Mouse (Mus musculus) heart, embryonic 14.5 days (tissue): Measurements from ENCODE around the gene Atp2b4. TPM values are rescaled to one million over a fixed set of nuclear protein-coding genes. Genes with fewer than 3 reads are reported as not detected.

ENCODE experiments used
- ATAC-seq: fragments of 200-750 bp; cut with Nextera tagmentation; 2 replicates; pipeline ENCODE4 v1.8.0; 2017; ENCODE audit warnings: low read depth, moderate TSS enrichment; ENCODE audit not compliant: insufficient number of reproducible peaks, insufficient read depth, low FRiP score
- H3K27ac ChIP-seq, 2 experiments: fragments of 200-500 bp in 1 of 2; fragments of 300-500 bp in 1 of 2; sonication (generic) in 1 of 2; replicated peaks in 1 of 2; 2 replicates each; pipeline ENCODE4 v1.5.1; 2012 to 2014; ENCODE audit warnings: low read depth in 2 of 2, low read length in 2 of 2, control low read depth in 1 of 2, mild to moderate bottlenecking in 1 of 2, mixed read lengths in 1 of 2; ENCODE audit not compliant: control insufficient read depth in 1 of 2, insufficient read depth in 1 of 2
- H3K27me3 ChIP-seq: fragments of 300-500 bp; sonication (generic); 2 replicates; pipeline ENCODE4 v1.6.1; 2014; ENCODE audit warnings: mild to moderate bottlenecking, low read length, control low read depth; ENCODE audit not compliant: control insufficient read depth, insufficient read depth
- H3K36me3 ChIP-seq: fragments of 300-500 bp; sonication (generic); 2 replicates; pipeline ENCODE4 v1.6.1; 2014; ENCODE audit warnings: mild to moderate bottlenecking, control low read depth, low read length, mixed read lengths; ENCODE audit not compliant: control insufficient read depth, insufficient read depth
- H3K4me1 ChIP-seq, 2 experiments: fragments of 200-500 bp in 1 of 2; fragments of 300-500 bp in 1 of 2; sonication (generic) in 1 of 2; 2 replicates each; pipeline ENCODE4 v1.6.1; 2012 to 2014; ENCODE audit warnings: low read length in 2 of 2, control low read depth in 1 of 2, mixed read lengths in 1 of 2; ENCODE audit not compliant: control insufficient read depth in 2 of 2, insufficient read depth in 2 of 2
- H3K4me2 ChIP-seq: fragments of 300-500 bp; sonication (generic); 2 replicates; pipeline ENCODE4 v1.6.1; 2014; ENCODE audit warnings: mild to moderate bottlenecking, low read length
- H3K4me3 ChIP-seq, 2 experiments: fragments of 200-500 bp in 1 of 2; fragments of 300-500 bp in 1 of 2; sonication (generic) in 1 of 2; 2 replicates each; pipeline ENCODE4 v1.5.1; 2012 to 2014; ENCODE audit warnings: low read length in 2 of 2, mild to moderate bottlenecking in 2 of 2, control low read depth in 1 of 2, low read depth in 1 of 2, moderate library complexity in 1 of 2; ENCODE audit not compliant: control insufficient read depth in 1 of 2, insufficient read depth in 1 of 2
- H3K9ac ChIP-seq: fragments of 300-500 bp; sonication (generic); 2 replicates; pipeline ENCODE4 v1.6.1; 2014; ENCODE audit warnings: mild to moderate bottlenecking, low read length
- H3K9me3 ChIP-seq: fragments of 300-500 bp; sonication (generic); 2 replicates; pipeline ENCODE4 v1.6.1; 2016; ENCODE audit warnings: low read length, control low read depth; ENCODE audit not compliant: control insufficient read depth
- WGBS: fragments of 180-500 bp; shearing (Covaris S2); extraction: QIAGEN DNeasy Blood & Tissue Kit; methylation state at CpG from one replicate; pipeline ENCODE4 v1.1.7; 2014; 5-methylcytosine and 5-hydroxymethylcytosine counted together
- polyA plus RNA-seq: library from polyadenylated mRNA; unstranded; fragments of >200 nt; fragmentation: Nextera tagmentation; extraction: Ambion mirVana; gene quantifications from 2 replicates; pipeline ENCODE4 v1.2.1, GENCODE M21; 2014

Gene Atp2b4
- polyA plus RNA-seq, 1 experiment from 2014 or later, result 21.3 TPM

DNA sequence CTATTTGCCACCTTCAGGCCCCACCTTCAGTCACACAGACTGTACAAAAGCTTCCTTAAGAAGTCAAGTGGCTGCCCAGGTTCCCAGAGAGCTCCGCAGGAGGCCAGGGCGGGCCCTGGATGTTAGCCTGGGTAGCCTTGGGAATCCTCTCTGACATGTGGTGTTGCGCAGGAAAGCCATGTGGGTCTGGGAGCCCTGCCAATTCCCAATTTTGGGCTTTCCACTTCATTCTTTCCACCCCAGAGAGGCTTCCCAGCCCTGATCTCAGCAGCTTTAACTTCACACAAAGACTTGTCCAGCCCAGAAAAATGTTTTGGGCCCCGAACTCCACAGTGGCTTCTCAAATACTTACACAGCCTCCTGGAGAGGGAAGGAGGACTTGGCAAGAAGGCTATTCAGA is 56.2 kb downstream of the Atp2b4 start:
- Histone ChIP-seq H3K27me3 (no peaks in the 10 kb centered on the region), H3K4me3 (no peak overlapping the region), H3K4me2 (no peak overlapping the region), H3K36me3 (no peaks in the 10 kb centered on the region), H3K4me1 (peaks cover 26 to 28% of the 10 kb centered on the region in 2 experiments), H3K27ac (peak overlapping the region; percentile 51; a peak in 3 of 4 replicates), H3K9me3 (no peaks in the 10 kb centered on the region), H3K9ac (peak overlapping the region; percentile 49)
- ATAC-seq, result no peak
- WGBS, result 59% methylated on average over 4 of the region's 4 CpGs

DNA sequence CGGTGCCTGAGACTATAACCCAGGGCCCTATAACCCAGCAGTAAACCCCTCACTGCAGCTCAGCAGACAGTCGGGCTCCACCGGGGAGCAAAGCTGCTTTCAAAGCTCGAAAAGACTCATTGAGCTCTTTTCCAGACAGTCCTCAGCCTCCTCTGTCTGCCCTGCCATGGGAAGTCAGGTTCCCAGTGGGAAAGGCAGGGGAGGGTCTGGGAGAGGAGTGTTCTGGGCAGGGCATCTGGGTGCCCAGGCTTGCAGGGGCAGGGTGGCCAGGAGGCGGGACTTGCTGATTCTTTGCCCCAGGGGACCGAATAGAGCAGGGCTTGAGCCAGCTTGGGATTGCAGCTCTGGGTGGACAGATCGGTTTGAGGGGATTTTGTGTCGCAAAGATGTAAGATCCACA is 58.3 kb downstream of the Atp2b4 start:
- H3K27me3 ChIP-seq, result no peaks in the 10 kb centered on the region
- H3K9me3 ChIP-seq, result no peaks in the 10 kb centered on the region
- peaks cover 18% of the 10 kb centered on the region for H3K36me3 ChIP-seq
- WGBS, result 56% methylated on average over 8 of the region's 8 CpGs
- H3K4me1 ChIP-seq, result peaks cover 22 to 28% of the 10 kb centered on the region in 2 experiments
- no peak overlapping the region for H3K27ac ChIP-seq
- no peak for ATAC-seq
- no peak overlapping the region for H3K4me3 ChIP-seq
- H3K9ac ChIP-seq, result no peak overlapping the region
- no peak overlapping the region for H3K4me2 ChIP-seq

DNA sequence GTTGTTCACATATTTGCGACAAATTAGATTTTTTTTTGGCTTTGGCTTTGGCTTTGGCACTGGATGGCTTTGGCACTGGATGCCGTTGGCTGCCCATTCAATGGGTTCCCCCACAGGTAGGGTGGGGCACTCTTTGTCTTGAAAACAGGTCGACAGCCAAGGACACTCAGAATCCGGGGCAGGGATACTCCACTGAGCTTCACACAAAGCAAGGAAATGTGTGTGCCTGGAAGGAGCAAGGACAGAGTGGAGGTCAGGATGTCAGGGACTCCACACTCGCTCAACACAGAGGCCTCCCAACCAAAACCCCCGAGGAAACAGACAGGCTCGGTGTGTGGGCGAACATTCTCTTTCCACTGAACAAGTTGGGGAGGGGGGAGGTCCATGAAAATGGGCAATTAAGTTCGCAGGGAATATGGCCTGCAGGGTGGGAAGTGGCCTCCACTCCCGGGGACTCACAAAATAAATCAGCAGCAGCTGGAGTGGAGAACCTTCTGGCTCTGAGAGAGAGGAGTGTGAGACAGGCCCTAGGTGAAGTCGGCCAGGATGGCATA is 58.9 kb downstream of the Atp2b4 start:
- H3K4me1 ChIP-seq, result peaks cover 22 to 28% of the 10 kb centered on the region in 2 experiments
- no peaks in the 10 kb centered on the region for H3K9me3 ChIP-seq
- no peaks in the 10 kb centered on the region for H3K27me3 ChIP-seq
- H3K36me3 ChIP-seq, result peaks cover 23% of the 10 kb centered on the region
- 62% methylated on average over 11 of the region's 11 CpGs for WGBS
- H3K4me3 ChIP-seq, result no peak overlapping the region
- H3K9ac ChIP-seq, result no peak overlapping the region
- H3K27ac ChIP-seq, result 0 out of 4 replicates have a peak overlapping the region, but pooled peaks of 1 of the 2 experiments have one; percentile 2
- no peak for ATAC-seq
- no peak overlapping the region for H3K4me2 ChIP-seq

DNA sequence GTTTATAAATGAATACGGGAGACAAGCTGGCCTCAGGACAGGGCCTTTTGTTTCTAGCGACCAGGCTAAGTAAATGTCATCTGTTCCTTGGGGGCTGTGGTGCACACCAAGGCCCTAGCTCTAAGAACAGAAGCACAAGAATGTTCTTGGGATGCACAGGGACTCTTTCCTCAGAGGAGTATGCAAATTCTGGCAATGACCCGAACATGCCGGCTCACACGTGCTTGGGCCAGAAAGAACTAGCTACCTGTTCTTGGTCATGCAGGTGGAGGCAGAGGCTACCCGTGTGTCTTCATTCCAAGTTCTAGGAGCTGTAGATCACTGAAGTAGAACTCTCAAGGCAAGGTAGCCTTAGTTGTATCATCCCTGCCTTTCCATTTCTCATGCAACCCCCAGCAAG is 59.7 kb downstream of the Atp2b4 start:
- no peak overlapping the region for H3K4me2 ChIP-seq
- no peak overlapping the region for H3K9ac ChIP-seq
- H3K27me3 ChIP-seq, result no peaks in the 10 kb centered on the region
- no peak for ATAC-seq
- peaks cover 19 to 28% of the 10 kb centered on the region in 2 experiments for H3K4me1 ChIP-seq
- no peak overlapping the region for H3K4me3 ChIP-seq
- peaks cover 28% of the 10 kb centered on the region for H3K36me3 ChIP-seq
- H3K27ac ChIP-seq, result no peak overlapping the region
- H3K9me3 ChIP-seq, result no peaks in the 10 kb centered on the region
- WGBS, result 90% methylated on average over 6 of the region's 6 CpGs

DNA sequence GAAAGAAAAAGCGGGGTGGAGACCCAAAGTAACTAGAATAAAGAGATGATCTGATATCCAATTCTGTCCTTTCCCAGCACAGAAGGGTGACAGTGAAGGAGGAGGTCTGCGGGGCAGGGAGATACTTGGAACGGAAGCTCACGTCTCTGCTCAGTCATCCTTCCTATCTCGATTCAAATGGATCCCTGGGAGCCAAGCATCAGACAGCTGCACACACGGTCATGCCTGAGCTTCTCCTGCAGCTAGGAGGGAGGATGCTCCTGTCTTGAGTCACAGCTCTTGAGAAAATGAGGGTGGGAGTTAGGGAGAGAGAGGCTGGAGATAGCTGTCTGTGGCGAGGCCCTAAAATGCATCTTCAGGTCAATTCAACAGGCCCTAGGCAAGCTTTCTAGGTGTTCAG is 64.2 kb downstream of the Atp2b4 start:
- no peak overlapping the region for H3K4me2 ChIP-seq
- H3K27me3 ChIP-seq, result no peaks in the 10 kb centered on the region
- no peak overlapping the region for H3K4me3 ChIP-seq
- H3K4me1 ChIP-seq, result peaks cover 0 to 2% of the 10 kb centered on the region in 2 experiments; a peak in 1 of 4 replicates
- WGBS, result 67% methylated on average over 7 of the region's 7 CpGs
- peaks cover 58% of the 10 kb centered on the region for H3K36me3 ChIP-seq
- H3K9me3 ChIP-seq, result no peaks in the 10 kb centered on the region
- no peak for ATAC-seq
- no peak overlapping the region for H3K27ac ChIP-seq
- H3K9ac ChIP-seq, result no peak overlapping the region

DNA sequence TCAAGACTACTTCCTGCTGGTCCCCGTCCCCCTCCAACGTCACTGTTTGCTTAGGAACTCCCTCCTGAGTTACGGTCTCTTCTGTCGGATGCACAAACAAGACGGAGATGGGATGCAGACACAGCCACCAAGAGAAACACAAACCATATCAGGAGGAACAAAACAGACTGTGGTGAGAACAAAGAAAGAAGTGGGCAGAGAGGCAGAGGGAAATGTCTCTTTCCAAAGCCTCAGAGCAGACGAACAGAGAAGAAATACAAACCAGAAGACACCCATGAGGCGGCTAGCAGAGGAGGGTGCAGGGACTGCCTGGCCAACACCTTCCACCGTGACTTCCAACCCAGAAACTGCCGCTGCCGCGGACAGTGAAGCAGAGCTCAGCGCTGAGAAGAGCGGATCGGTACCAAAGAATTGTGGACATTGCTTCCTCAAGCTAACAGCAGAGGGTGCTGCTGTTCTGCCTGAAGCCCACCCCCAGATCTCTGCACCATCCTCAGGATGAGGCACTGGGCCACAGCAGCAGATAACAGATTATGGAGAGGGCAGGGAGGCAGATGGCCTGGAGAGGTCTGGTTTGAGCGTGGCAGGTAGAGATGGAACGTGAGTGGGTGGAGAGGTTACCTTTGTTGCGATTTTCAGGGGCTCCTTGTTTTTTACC is 64.7 kb downstream of the Atp2b4 start:
- H3K36me3 ChIP-seq, result peaks cover 64% of the 10 kb centered on the region

DNA sequence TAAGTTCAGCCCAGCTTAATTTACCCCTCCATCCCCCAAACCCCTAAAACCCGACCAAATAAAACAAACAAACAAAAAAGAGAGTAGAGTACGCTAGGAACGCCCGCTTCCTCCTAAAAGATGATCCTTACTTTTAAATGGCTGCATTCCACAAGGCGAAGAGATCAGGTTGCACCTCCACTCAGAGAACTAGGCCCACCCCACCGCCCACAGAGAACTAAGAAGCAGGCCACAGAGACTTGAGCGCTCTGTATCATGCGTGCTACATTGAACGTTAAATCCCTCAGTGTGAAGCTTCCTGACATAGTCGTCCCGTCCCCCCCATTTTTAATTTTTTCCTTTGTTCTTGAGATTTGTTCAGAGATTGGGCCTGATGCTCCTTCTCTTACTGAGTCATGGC is 68.0 kb downstream of the Atp2b4 start:
- Histone ChIP-seq H3K4me1 (peaks cover 0 to 2% of the 10 kb centered on the region in 2 experiments; a peak in 1 of 4 replicates), H3K36me3 (peaks cover 80% of the 10 kb centered on the region), H3K27me3 (no peaks in the 10 kb centered on the region), H3K4me2 (no peak overlapping the region), H3K27ac (no peak overlapping the region), H3K4me3 (no peak overlapping the region), H3K9ac (no peak overlapping the region), H3K9me3 (no peaks in the 10 kb centered on the region)
- no peak for ATAC-seq
- WGBS, result 73% methylated on average over 11 of the region's 11 CpGs

More for the DNA sequence above, 64.7 kb downstream of the Atp2b4 start:
- Histone ChIP-seq H3K27me3 (no peaks in the 10 kb centered on the region), H3K9ac (peak overlapping the region; percentile 57; the same call in 1 of the 2 replicates), H3K4me2 (peak overlapping the region; percentile 50), H3K4me1 (peaks cover 0 to 2% of the 10 kb centered on the region in 2 experiments; a peak in 1 of 4 replicates), H3K27ac (no peak overlapping the region), H3K9me3 (no peaks in the 10 kb centered on the region), H3K4me3 (peak overlapping the region in 1 of 2 experiments; percentile 15; a peak in 1 of 4 replicates)
- ATAC-seq, result no peak
- WGBS, result 26% methylated on average over 17 of the region's 17 CpGs
